Mouse (Mus musculus) bone marrow macrophage, adult 2 months (primary cell): Measurements from ENCODE around the gene Zfp128.

Experiments
- CTCF ChIP-seq: IDR thresholded peaks from 2 replicates; pipeline ENCODE4 v1.5.1; 2012; ENCODE audit warnings: low read depth, mild to moderate bottlenecking, low read length, moderate library complexity
- POLR2A ChIP-seq: IDR thresholded peaks from 2 replicates; pipeline ENCODE4 v1.6.1; 2012; ENCODE audit warnings: mild to moderate bottlenecking, low read depth, low read length, borderline replicate concordance

GRCm38 (mm10) chr7:12913556-12913955, 32.6 kb downstream of the Zfp128 start:
- TF ChIP-seq POLR2A (no peak), CTCF (no peak)
